Mouse (Mus musculus): ENCODE measurements around the gene E330014E10Rik.
"Not testable (repeated sequence)": the region's sequence is repeated elsewhere in the genome, so short reads cannot be mapped to it uniquely, and the experiment has no call there.

DNA sequence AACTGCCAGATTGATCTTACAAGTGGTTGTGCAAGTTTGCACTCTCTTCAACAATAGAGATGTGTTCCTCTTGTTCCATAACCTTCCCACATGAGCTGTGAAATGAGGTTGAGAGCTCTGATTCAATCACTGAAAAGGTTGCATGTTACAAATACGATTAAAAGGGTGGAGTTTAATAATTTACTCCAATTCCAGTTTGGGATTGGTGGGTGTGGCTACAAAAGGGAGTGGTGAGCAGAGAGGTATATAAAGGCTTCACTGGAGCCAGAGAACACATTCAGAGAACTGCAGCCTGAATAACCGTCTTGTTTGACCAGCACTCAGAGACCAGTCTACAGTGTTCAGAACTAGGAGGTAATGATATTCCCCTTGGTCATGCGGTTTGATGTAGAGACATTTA is 34.1 kb upstream of the E330014E10Rik start, which contains the start of gene Gm7982:
- not testable (repeated sequence) for TF ChIP-seq CTCF, EP300 (IDR thresholded peaks at IDR 0.05; ENCODE audit: low read depth)
